Mouse (Mus musculus): ENCODE measurements at regions not wholly inside any gene's neighbourhood (a gene's known extent, or its start where the extent isn't known, plus 50 kb on each side); places are given as distances from the start of the nearest gene placed in this dataset.
"Not testable (repeated sequence)": the region's sequence is repeated elsewhere in the genome, so short reads cannot be mapped to it uniquely, and the experiment has no call there.

- no peak for DNase-seq (ENCODE audit: low spot score in 2 of 2)
Observed at GRCm38 (mm10) chr14:116586742-116587141, 338.4 kb upstream of the Gpc6 start.

- DNase-seq (ENCODE audit: low spot score in 2 of 2) = no peak
Observed at GRCm38 (mm10) chr14:116589529-116589928, 335.6 kb upstream of the Gpc6 start.

GRCm38 (mm10) chr14:116590111-116590510, 335.0 kb upstream of the Gpc6 start:
- no peak for DNase-seq (ENCODE audit: low spot score in 2 of 2)

- no peak for DNase-seq (ENCODE audit: low spot score in 2 of 2)
Observed at GRCm38 (mm10) chr14:116608130-116608529, 317.0 kb upstream of the Gpc6 start.

- DNase-seq (ENCODE audit: low spot score in 2 of 2) = no peak
Observed at GRCm38 (mm10) chr14:116611210-116611609, 313.9 kb upstream of the Gpc6 start.

GRCm38 (mm10) chr14:116632181-116632580, 292.9 kb upstream of the Gpc6 start:
- peak in 1 of 2 experiments; percentile 11 for DNase-seq (ENCODE audit: low spot score in 2 of 2)

- no peak for DNase-seq (ENCODE audit: low spot score in 2 of 2)
Observed at GRCm38 (mm10) chr14:116642091-116642490, 283.0 kb upstream of the Gpc6 start.

GRCm38 (mm10) chr14:116651897-116652296, 273.2 kb upstream of the Gpc6 start:
- DNase-seq (ENCODE audit: low spot score in 2 of 2) = no peak

GRCm38 (mm10) chr14:116683909-116684308, 241.2 kb upstream of the Gpc6 start:
- DNase-seq (ENCODE audit: low spot score in 2 of 2) = no peak

GRCm38 (mm10) chr14:116697675-116698074, 227.4 kb upstream of the Gpc6 start:
- no peak for DNase-seq (ENCODE audit: low spot score in 2 of 2)

- no peak for DNase-seq (ENCODE audit: low spot score in 2 of 2)
Observed at GRCm38 (mm10) chr14:116698437-116698836, 226.7 kb upstream of the Gpc6 start.

GRCm38 (mm10) chr14:116734596-116734995, 190.5 kb upstream of the Gpc6 start:
- not testable (repeated sequence) for DNase-seq (ENCODE audit: low spot score in 2 of 2)

GRCm38 (mm10) chr14:116754438-116755157, 170.5 kb upstream of the Gpc6 start:
- DNase-seq (ENCODE audit: low spot score in 2 of 2) = no peak

- no peak for DNase-seq (ENCODE audit: low spot score in 2 of 2)
Observed at GRCm38 (mm10) chr14:116761429-116761828, 163.7 kb upstream of the Gpc6 start.

- DNase-seq (ENCODE audit: low spot score in 2 of 2) = no peak
Observed at GRCm38 (mm10) chr14:116771120-116771519, 154.0 kb upstream of the Gpc6 start.

GRCm38 (mm10) chr14:116771671-116772070, 153.4 kb upstream of the Gpc6 start:
- DNase-seq (ENCODE audit: low spot score in 2 of 2) = no peak

- no peak for DNase-seq (ENCODE audit: low spot score in 2 of 2)
Observed at GRCm38 (mm10) chr14:116779661-116780060, 145.5 kb upstream of the Gpc6 start.

GRCm38 (mm10) chr14:116783840-116784239, 141.3 kb upstream of the Gpc6 start:
- no peak for DNase-seq (ENCODE audit: low spot score in 2 of 2)

- no peak for DNase-seq (ENCODE audit: low spot score in 2 of 2)
Observed at GRCm38 (mm10) chr14:116806504-116806903, 118.6 kb upstream of the Gpc6 start.

GRCm38 (mm10) chr14:116808581-116808980, 116.5 kb upstream of the Gpc6 start:
- DNase-seq (ENCODE audit: low spot score in 2 of 2) = no peak

GRCm38 (mm10) chr14:116810661-116811345, 114.3 kb upstream of the Gpc6 start:
- no peak for DNase-seq (ENCODE audit: low spot score in 2 of 2)

GRCm38 (mm10) chr14:116837235-116837634, 87.9 kb upstream of the Gpc6 start:
- no peak for DNase-seq (ENCODE audit: low spot score in 2 of 2)

- DNase-seq (ENCODE audit: low spot score in 2 of 2) = no peak
Observed at GRCm38 (mm10) chr14:116869437-116869836, 55.7 kb upstream of the Gpc6 start.
